Mouse (Mus musculus) stomach, embryonic 15.5 days (tissue): ENCODE measurements around the gene Limd1. TPM values are rescaled to one million over a fixed set of nuclear protein-coding genes. Genes with fewer than 3 reads are reported as not detected.
A peak's percentile ranks its signal among the peaks of the same experiment; 100 is the strongest.

ENCODE experiments used
- ATAC-seq: fragments of 200-750 bp; cut with Nextera tagmentation; 2 replicates; pipeline ENCODE4 v1.8.0; 2017; ENCODE audit warnings: low read depth, moderate number of reproducible peaks, moderate TSS enrichment; ENCODE audit not compliant: insufficient read depth, low FRiP score
- H3K27ac ChIP-seq: fragments of 300-500 bp; sonication (generic); 2 replicates; pipeline ENCODE4 v1.5.1; 2015; ENCODE audit warnings: mild to moderate bottlenecking, inconsistent platforms
- H3K27me3 ChIP-seq: fragments of 300-500 bp; sonication (generic); replicated peaks from 2 replicates; pipeline ENCODE4 v1.6.1; 2015; ENCODE audit warnings: inconsistent platforms
- H3K36me3 ChIP-seq: fragments of 300-500 bp; sonication (generic); 2 replicates; pipeline ENCODE4 v1.6.1; 2015; ENCODE audit warnings: inconsistent platforms
- H3K4me1 ChIP-seq: fragments of 300-500 bp; sonication (generic); 2 replicates; pipeline ENCODE4 v1.6.1; 2015; ENCODE audit warnings: inconsistent platforms
- H3K4me2 ChIP-seq: fragments of 300-500 bp; sonication (generic); 2 replicates; pipeline ENCODE4 v1.6.1; 2015; ENCODE audit warnings: mild to moderate bottlenecking, inconsistent platforms
- H3K4me3 ChIP-seq: fragments of 300-500 bp; sonication (generic); replicated peaks from 2 replicates; pipeline ENCODE4 v1.5.1; 2015; ENCODE audit warnings: inconsistent platforms
- H3K9ac ChIP-seq: fragments of 300-500 bp; sonication (generic); 2 replicates; pipeline ENCODE4 v1.6.1; 2015; ENCODE audit warnings: inconsistent platforms
- H3K9me3 ChIP-seq: fragments of 300-500 bp; sonication (generic); 2 replicates; pipeline ENCODE4 v1.6.1; 2016; ENCODE audit warnings: inconsistent platforms
- WGBS: fragments of 180-500 bp; shearing (Covaris S2); methylation state at CpG from one replicate; pipeline ENCODE4 v1.1.7; 2015; 5-methylcytosine and 5-hydroxymethylcytosine counted together
- polyA plus RNA-seq: library from polyadenylated mRNA; unstranded; fragments of >200 nt; fragmentation: Nextera tagmentation; extraction: Ambion mirVana; gene quantifications from 2 replicates; pipeline ENCODE4 v1.2.1, GENCODE M21; 2015

Limd1 gene
- polyA plus RNA-seq, 1 experiment from 2014 or later, result 46.1 TPM

- no peak overlapping the region for H3K4me3 ChIP-seq
- H3K27me3 ChIP-seq, result no peaks in the 10 kb centered on the region
- H3K9ac ChIP-seq, result no peak overlapping the region
- no peaks in the 10 kb centered on the region for H3K4me1 ChIP-seq
- no peaks in the 10 kb centered on the region for H3K36me3 ChIP-seq
- 82% methylated on average over 4 of the region's 4 CpGs for WGBS
- H3K27ac ChIP-seq, result no peak overlapping the region
- no peak overlapping the region for H3K4me2 ChIP-seq
- ATAC-seq, result no peak
- H3K9me3 ChIP-seq, result no peaks in the 10 kb centered on the region
Observed at GRCm38 (mm10) chr9:123467141-123467620, 11.3 kb upstream of the Limd1 start.

GRCm38 (mm10) chr9:123468406-123469085 is 10.0 kb upstream of the Limd1 start:
- 0 out of 2 replicates have a peak, but pooled peaks have one; percentile 27 for ATAC-seq
- Histone ChIP-seq H3K9ac (no peak overlapping the region), H3K9me3 (no peaks in the 10 kb centered on the region), H3K4me1 (no peaks in the 10 kb centered on the region), H3K27ac (no peak overlapping the region), H3K36me3 (no peaks in the 10 kb centered on the region), H3K4me3 (no peak overlapping the region), H3K27me3 (no peaks in the 10 kb centered on the region), H3K4me2 (no peak overlapping the region)
- WGBS, result 52% methylated on average over 5 of the region's 5 CpGs

GRCm38 (mm10) chr9:123469087-123469486 is 9.4 kb upstream of the Limd1 start:
- H3K4me3 ChIP-seq, result no peak overlapping the region
- no peak overlapping the region for H3K9ac ChIP-seq
- H3K27ac ChIP-seq, result no peak overlapping the region
- no peak overlapping the region for H3K4me2 ChIP-seq
- H3K27me3 ChIP-seq, result no peaks in the 10 kb centered on the region
- no peaks in the 10 kb centered on the region for H3K4me1 ChIP-seq
- no peaks in the 10 kb centered on the region for H3K36me3 ChIP-seq
- no peak for ATAC-seq
- no peaks in the 10 kb centered on the region for H3K9me3 ChIP-seq

- Histone ChIP-seq H3K27me3 (no peaks in the 10 kb centered on the region), H3K9me3 (no peaks in the 10 kb centered on the region), H3K27ac (no peak overlapping the region; the same call in 1 of the 2 replicates), H3K36me3 (no peaks in the 10 kb centered on the region), H3K4me1 (peaks cover 4% of the 10 kb centered on the region; the same call in 1 of the 2 replicates), H3K4me2 (no peak overlapping the region), H3K4me3 (no peak overlapping the region), H3K9ac (no peak overlapping the region)
- no peak for ATAC-seq
Observed at GRCm38 (mm10) chr9:123473377-123473776, 5.1 kb upstream of the Limd1 start.

- no peaks in the 10 kb centered on the region for H3K27me3 ChIP-seq
- ATAC-seq, result no peak
- H3K27ac ChIP-seq, result no peak overlapping the region
- no peaks in the 10 kb centered on the region for H3K36me3 ChIP-seq
- peaks cover 19% of the 10 kb centered on the region for H3K4me1 ChIP-seq
- no peaks in the 10 kb centered on the region for H3K9me3 ChIP-seq
- WGBS, result 75% methylated on average over 1 of the region's 1 CpGs
- no peak overlapping the region for H3K9ac ChIP-seq
- H3K4me2 ChIP-seq, result no peak overlapping the region
- H3K4me3 ChIP-seq, result no peak overlapping the region
Observed at GRCm38 (mm10) chr9:123475569-123475968, 2.9 kb upstream of the Limd1 start.

GRCm38 (mm10) chr9:123478031-123478585 is 398 bp upstream of the Limd1 start:
- peak overlapping the region; percentile 57; the same call in 1 of the 2 replicates for H3K27ac ChIP-seq
- peak overlapping the region; percentile 43 for H3K4me3 ChIP-seq
- no peaks in the 10 kb centered on the region for H3K9me3 ChIP-seq
- H3K27me3 ChIP-seq, result no peaks in the 10 kb centered on the region
- H3K9ac ChIP-seq, result no peak overlapping the region
- peak overlapping the region; percentile 79 for H3K4me2 ChIP-seq
- no peaks in the 10 kb centered on the region for H3K36me3 ChIP-seq
- peak; percentile 53 for ATAC-seq
- WGBS, result under 1% methylated on average over 29 of the region's 29 CpGs
- H3K4me1 ChIP-seq, result peaks cover 34% of the 10 kb centered on the region

- ATAC-seq, result 0 out of 2 replicates have a peak, but pooled peaks have one; percentile 20
- Histone ChIP-seq H3K27ac (peak overlapping the region; percentile 89), H3K9me3 (no peaks in the 10 kb centered on the region), H3K36me3 (no peaks in the 10 kb centered on the region; the same call in 1 of the 2 replicates), H3K27me3 (no peaks in the 10 kb centered on the region), H3K9ac (peak overlapping the region; percentile 81), H3K4me2 (peak overlapping the region; percentile 96), H3K4me1 (peaks cover 36% of the 10 kb centered on the region), H3K4me3 (peak overlapping the region; percentile 68)
- WGBS, result 9% methylated on average over 17 of the region's 17 CpGs
Observed at GRCm38 (mm10) chr9:123479196-123479669, 727 bp downstream of the Limd1 start.

- H3K36me3 ChIP-seq, result no peaks in the 10 kb centered on the region; the same call in 1 of the 2 replicates
- H3K27ac ChIP-seq, result no peak overlapping the region
- no peak for ATAC-seq
- peaks cover 38% of the 10 kb centered on the region for H3K4me1 ChIP-seq
- H3K9me3 ChIP-seq, result no peaks in the 10 kb centered on the region
- H3K9ac ChIP-seq, result peak overlapping the region; percentile 81
- H3K4me2 ChIP-seq, result peak overlapping the region; percentile 96
- WGBS, result 82% methylated on average over 8 of the region's 8 CpGs
- H3K27me3 ChIP-seq, result no peaks in the 10 kb centered on the region
- peak overlapping the region; percentile 68 for H3K4me3 ChIP-seq
Observed at GRCm38 (mm10) chr9:123479876-123480252, 1.4 kb downstream of the Limd1 start.

GRCm38 (mm10) chr9:123480253-123480921 is 1.9 kb downstream of the Limd1 start:
- H3K9me3 ChIP-seq, result no peaks in the 10 kb centered on the region
- no peaks in the 10 kb centered on the region for H3K27me3 ChIP-seq
- ATAC-seq, result no peak
- H3K27ac ChIP-seq, result no peak overlapping the region
- 63% methylated on average over 18 of the region's 18 CpGs for WGBS
- peak overlapping the region; percentile 68 for H3K4me3 ChIP-seq
- H3K9ac ChIP-seq, result peak overlapping the region; percentile 24; the same call in 1 of the 2 replicates
- H3K4me2 ChIP-seq, result peak overlapping the region; percentile 96
- no peaks in the 10 kb centered on the region; the same call in 1 of the 2 replicates for H3K36me3 ChIP-seq
- peaks cover 38% of the 10 kb centered on the region for H3K4me1 ChIP-seq

- peak; percentile 50; the same call in 1 of the 2 replicates for ATAC-seq
- Histone ChIP-seq H3K4me1 (peaks cover 44% of the 10 kb centered on the region), H3K4me3 (peak overlapping the region; percentile 68), H3K27me3 (no peaks in the 10 kb centered on the region), H3K36me3 (no peaks in the 10 kb centered on the region; the same call in 1 of the 2 replicates), H3K9me3 (no peaks in the 10 kb centered on the region), H3K27ac (no peak overlapping the region), H3K9ac (no peak overlapping the region), H3K4me2 (peak overlapping the region; percentile 96)
- WGBS, result 36% methylated on average over 7 of the region's 7 CpGs
Observed at GRCm38 (mm10) chr9:123481136-123481535, 2.6 kb downstream of the Limd1 start.

- H3K4me3 ChIP-seq, result no peak overlapping the region
- H3K9ac ChIP-seq, result no peak overlapping the region
- ATAC-seq, result no peak
- no peaks in the 10 kb centered on the region; the same call in 1 of the 2 replicates for H3K36me3 ChIP-seq
- H3K9me3 ChIP-seq, result no peaks in the 10 kb centered on the region
- H3K4me2 ChIP-seq, result no peak overlapping the region
- WGBS, result 87% methylated on average over 1 of the region's 1 CpGs
- H3K4me1 ChIP-seq, result peaks cover 54% of the 10 kb centered on the region
- no peak overlapping the region for H3K27ac ChIP-seq
- no peaks in the 10 kb centered on the region for H3K27me3 ChIP-seq
Observed at GRCm38 (mm10) chr9:123483598-123483997, 5.1 kb downstream of the Limd1 start.

- no peak for ATAC-seq
- Histone ChIP-seq H3K4me2 (no peak overlapping the region), H3K27ac (no peak overlapping the region), H3K4me1 (peaks cover 53% of the 10 kb centered on the region), H3K4me3 (no peak overlapping the region), H3K9me3 (no peaks in the 10 kb centered on the region), H3K27me3 (no peaks in the 10 kb centered on the region), H3K9ac (no peak overlapping the region), H3K36me3 (no peaks in the 10 kb centered on the region; the same call in 1 of the 2 replicates)
- WGBS, result 92% methylated on average over 3 of the region's 3 CpGs
Observed at GRCm38 (mm10) chr9:123484830-123485229, 6.3 kb downstream of the Limd1 start.
